Mouse (Mus musculus) embryonic facial prominence, embryonic 13.5 days (tissue): ENCODE measurements around the gene Rsrc1. TPM values are rescaled to one million over a fixed set of nuclear protein-coding genes. Genes with fewer than 3 reads are reported as not detected.

Source experiments
- ATAC-seq: fragments of 200-750 bp; cut with Nextera tagmentation; 2 replicates; pipeline ENCODE4 v1.8.0; 2017; ENCODE audit warnings: low read depth; ENCODE audit not compliant: insufficient number of reproducible peaks, insufficient read depth, low FRiP score, low TSS enrichment
- H3K27ac ChIP-seq: fragments of 300-500 bp; sonication (generic); 2 replicates; pipeline ENCODE4 v1.5.1; 2015; ENCODE audit warnings: moderate library complexity, mild to moderate bottlenecking, inconsistent platforms
- H3K27me3 ChIP-seq: fragments of 300-500 bp; sonication (generic); 2 replicates; pipeline ENCODE4 v1.6.1; 2015; ENCODE audit warnings: mild to moderate bottlenecking, inconsistent platforms
- H3K36me3 ChIP-seq: fragments of 300-500 bp; sonication (generic); 2 replicates; pipeline ENCODE4 v1.6.1; 2015; ENCODE audit warnings: mild to moderate bottlenecking, inconsistent platforms
- H3K4me1 ChIP-seq: fragments of 300-500 bp; sonication (generic); 2 replicates; pipeline ENCODE4 v1.6.1; 2015; ENCODE audit warnings: inconsistent platforms
- H3K4me2 ChIP-seq: fragments of 300-500 bp; sonication (generic); 2 replicates; pipeline ENCODE4 v1.6.1; 2015; ENCODE audit warnings: moderate library complexity, mild to moderate bottlenecking, inconsistent platforms
- H3K4me3 ChIP-seq: fragments of 300-500 bp; sonication (generic); 2 replicates; pipeline ENCODE4 v1.5.1; 2015; ENCODE audit warnings: mild to moderate bottlenecking, inconsistent platforms
- H3K9ac ChIP-seq: fragments of 300-500 bp; sonication (generic); 2 replicates; pipeline ENCODE4 v1.6.1; 2015; ENCODE audit warnings: mild to moderate bottlenecking, inconsistent platforms
- H3K9me3 ChIP-seq: fragments of 300-500 bp; sonication (generic); 2 replicates; pipeline ENCODE4 v1.6.1; 2016; ENCODE audit warnings: inconsistent platforms
- polyA plus RNA-seq: library from polyadenylated mRNA; unstranded; fragments of >200 nt; fragmentation: Nextera tagmentation; extraction: Ambion mirVana; gene quantifications from 2 replicates; pipeline ENCODE4 v1.2.1, GENCODE M21; 2015

Rsrc1 gene
- polyA plus RNA-seq, 1 experiment from 2014 or later, result 49.7 TPM

- Histone ChIP-seq H3K4me1 (0 out of 2 replicates have a peak, but pooled peaks cover 4% of the 10 kb centered on the region), H3K9ac (no peak overlapping the region), H3K9me3 (no peaks in the 10 kb centered on the region), H3K4me3 (no peak overlapping the region), H3K4me2 (no peak overlapping the region), H3K27ac (no peak overlapping the region), H3K27me3 (peaks cover 7% of the 10 kb centered on the region), H3K36me3 (no peaks in the 10 kb centered on the region)
- no peak for ATAC-seq
These were observed 397.0 kb downstream of the Rsrc1 start for GRCm38 (mm10) chr3:67378215-67378614.

Other genes with a start within 250 kb of the Rsrc1 start
- 30.9 and 44.3 TPM in 2 replicates for gene Shox2, start 381 bp downstream of the Rsrc1 start, polyA plus RNA-seq